Mouse (Mus musculus): Measurements from ENCODE around the gene Pck1.
"Not testable (repeated sequence)": the region's sequence is repeated elsewhere in the genome, so short reads cannot be mapped to it uniquely, and the experiment has no call there.

The Pck1 gene

DNA sequence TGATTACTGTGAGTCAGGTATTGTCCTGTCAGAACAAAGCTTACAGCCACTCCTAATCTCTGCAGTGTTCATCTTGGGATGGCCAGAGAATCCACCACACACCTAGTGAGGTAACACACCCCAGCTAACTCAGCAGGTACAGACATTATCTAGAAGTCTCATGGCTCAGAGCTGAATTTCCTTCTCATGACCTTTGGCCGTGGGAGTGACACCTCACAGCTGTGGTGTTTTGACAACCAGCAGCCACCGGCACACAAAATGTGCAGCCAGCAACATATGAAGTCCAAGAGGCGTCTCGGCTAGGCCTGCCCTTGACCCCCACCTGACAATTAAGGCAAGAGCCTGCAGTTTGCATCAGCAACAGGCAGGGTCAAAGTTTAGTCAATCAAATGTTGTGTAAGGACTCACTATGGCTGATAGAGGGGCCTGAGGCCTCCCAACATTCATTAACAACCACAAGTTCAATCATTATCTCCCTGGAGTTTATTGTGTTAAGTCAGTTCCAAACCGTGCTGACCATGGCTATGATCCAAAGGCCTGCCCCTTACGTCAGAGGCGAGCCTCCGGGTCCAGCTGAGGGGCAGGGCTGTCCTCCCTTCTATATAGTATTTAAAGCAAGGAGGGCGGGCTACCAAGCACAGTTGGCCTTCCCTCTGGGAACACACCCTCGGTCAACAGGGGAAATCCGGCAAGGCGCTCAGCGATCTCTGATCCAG, at the start of gene Pck1:
Gene Pck1, plus strand, starts transcription at position 613 of the 716 bp plus-strand sequence.
- DNase-seq (ENCODE audit: low spot score) = no peak

DNA sequence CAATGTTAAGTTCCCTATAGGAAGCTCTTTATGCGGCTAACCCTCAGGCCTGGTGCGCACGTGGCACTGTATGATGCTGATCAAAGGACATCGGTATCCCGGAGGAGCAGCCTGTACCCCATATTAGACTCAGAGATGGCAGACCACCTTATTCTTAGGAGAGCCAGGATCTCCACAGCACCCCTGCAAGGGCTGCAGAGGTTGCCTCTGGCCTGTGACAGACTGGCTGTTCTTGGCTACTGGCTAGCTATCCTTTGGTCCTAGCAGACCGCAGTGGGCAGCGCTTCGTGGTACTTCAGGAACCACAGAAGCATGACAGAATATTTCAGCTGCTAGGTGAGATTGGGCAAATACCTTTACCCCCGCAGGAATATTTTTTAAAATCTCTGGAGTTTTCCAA, 46.4 kb upstream of the Pck1 start:
- DNase-seq (ENCODE audit: low spot score) = no peak

- DNase-seq (ENCODE audit: low spot score) = peak; percentile 74
These were observed 45.7 kb upstream of the Pck1 start for GRCm38 (mm10) chr2:173106889-173107785.

- DNase-seq (ENCODE audit: low spot score) = no peak
These were observed 44.2 kb upstream of the Pck1 start for GRCm38 (mm10) chr2:173108509-173109190.

DNA sequence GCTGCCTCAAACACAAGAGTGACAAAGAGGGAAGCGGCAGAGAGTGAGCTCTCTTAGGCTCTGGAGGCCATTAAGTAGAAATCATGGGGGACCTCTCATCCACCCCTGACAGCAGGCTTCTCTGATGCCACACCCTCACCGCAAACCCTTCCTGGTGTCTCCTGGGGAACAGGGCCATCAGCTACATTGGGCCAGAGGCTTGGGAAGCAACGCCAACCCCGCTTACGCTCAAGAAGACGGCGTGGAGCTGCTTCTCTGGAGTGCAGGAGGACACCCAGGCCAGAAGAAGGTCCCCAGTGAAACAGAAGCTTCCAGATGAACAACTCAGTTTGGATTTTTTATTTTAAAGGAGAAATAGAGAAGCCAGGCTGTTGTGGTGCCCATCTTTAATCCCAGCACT, 43.3 kb upstream of the Pck1 start:
- DNase-seq (ENCODE audit: low spot score) = no peak

DNA sequence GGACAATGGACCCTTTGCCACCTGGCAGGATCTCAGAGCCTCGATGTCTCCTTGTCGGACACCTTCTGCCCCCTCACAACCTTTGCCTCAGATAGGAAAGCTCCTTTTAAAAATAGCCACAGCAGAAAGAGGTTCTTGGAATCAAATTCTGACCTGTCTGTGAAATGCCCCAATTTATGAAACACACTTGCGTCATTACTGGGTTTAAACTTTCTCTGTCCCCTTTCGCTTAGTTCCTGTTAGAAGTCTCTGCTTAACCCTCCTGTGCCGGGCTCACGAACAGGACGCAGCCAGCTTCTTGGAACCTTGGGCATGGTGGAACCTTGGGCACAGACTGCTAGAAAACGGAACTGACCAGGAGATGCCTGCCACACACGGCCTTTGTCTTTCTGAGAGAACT, 42.3 kb upstream of the Pck1 start:
- no peak for DNase-seq (ENCODE audit: low spot score)

- DNase-seq (ENCODE audit: low spot score) = not testable (repeated sequence)
These were observed 39.1 kb upstream of the Pck1 start for GRCm38 (mm10) chr2:173113796-173114195.

DNA sequence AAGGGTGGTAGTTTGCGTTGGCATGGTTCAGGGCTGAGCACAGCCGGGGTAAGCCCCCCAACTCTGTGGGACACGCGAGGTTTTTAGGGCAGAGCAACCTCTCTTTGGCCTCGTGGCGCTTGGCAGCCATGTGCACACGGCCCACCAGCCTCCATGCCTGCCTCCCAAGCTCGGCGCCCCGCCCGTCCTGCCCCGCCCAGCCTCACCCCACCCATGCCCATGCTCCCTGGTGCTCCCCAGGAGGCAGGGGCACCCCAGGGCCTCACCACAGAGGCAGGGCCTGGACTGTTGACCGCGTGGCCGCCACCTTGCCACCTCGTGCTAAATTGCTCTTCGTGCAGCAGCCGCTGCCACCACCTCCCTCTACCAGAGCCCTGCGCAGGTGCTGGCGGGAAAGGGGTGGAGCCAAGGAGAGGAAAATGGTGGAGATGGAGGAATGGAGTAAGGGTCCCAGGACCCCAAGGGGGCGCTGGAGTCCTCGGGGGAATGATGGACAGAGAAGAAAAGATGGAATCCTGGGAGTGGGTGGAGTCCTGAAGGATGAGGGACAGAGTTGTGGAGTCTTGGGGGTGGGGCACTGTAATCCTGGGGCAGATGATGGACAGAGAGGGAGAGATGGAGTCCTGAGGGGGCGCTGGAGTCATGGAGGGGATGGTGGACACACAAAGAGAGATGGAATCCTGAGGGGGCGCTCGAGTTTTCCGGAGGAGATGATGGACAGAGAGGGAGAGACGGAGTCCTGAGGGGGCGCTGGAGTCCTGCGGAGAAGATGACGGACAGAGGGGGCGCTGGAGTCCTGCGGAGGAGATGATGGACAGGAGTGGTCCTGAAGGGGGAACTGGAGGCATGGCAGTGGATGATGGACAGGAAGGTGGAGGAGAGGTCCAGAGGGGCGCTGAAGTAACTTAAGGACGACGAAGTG, 33.6 kb upstream of the Pck1 start, which contains the start of gene Ctcfl:
Gene Ctcfl, minus strand, starts transcription at position 503 of the 922 bp plus-strand sequence.
- no peak for DNase-seq (ENCODE audit: low spot score)

GRCm38 (mm10) chr2:173120117-173120516, 32.7 kb upstream of the Pck1 start:
- not testable (repeated sequence) for DNase-seq (ENCODE audit: low spot score)

DNA sequence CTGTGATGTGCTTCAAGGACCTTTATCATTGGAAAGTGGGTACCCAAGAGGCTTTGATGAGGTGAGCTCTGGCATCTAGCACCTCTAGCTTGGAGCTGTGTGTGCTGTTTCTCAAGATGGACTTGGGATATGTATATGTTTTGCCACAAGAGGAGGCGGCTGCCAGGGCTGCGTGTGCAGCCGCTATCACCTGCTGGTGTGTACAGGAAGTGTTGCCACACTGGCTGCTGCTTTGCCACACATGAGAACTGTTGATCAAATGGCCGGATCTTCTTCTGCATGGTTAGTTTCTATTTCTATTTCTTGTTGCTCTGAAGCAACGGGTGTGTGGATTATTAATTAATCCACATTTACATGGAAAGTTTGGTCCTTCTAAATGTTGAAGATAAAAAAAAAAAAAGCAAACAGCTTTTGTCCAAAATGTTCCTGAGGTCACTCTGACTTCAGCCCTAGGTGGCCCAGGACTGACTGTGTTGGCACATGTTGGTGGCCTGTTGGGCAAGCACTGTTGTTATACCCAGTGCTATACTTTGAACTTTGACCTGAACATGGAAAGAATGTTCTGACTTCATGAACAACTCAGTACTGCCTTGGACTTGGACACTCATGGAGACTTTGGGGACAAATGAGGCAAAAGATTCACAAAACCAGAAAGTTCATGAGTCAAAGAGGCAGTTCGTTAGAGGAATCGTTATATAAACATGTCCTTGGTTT, 28.7 kb upstream of the Pck1 start:
- no peak for DNase-seq (ENCODE audit: low spot score)

- no peak for DNase-seq (ENCODE audit: low spot score)
These were observed 26.5 kb upstream of the Pck1 start for GRCm38 (mm10) chr2:173126386-173126785.

DNA sequence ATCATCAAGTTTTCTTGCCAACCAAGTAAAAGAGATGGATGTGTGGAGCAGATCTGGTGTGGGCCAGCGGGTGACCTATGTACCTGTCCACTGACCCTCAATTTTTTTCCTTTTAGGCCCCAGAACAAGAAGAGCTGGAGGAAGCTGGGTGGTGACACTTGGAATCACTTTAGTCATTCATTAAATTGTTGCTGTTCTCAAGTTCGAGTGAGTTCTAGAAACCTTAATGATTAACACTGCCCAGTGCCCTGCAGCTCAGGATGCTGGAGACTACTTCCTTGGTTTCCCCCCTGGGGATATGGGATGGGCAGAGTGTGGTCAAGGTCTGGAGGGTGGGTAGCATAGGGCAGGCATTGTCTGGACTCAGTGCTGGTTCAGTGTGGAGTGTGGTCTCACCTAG, 23.7 kb upstream of the Pck1 start:
- DNase-seq (ENCODE audit: low spot score) = no peak

- no peak for DNase-seq (ENCODE audit: low spot score)
These were observed 20.6 kb upstream of the Pck1 start for GRCm38 (mm10) chr2:173132262-173132661.

- DNase-seq (ENCODE audit: low spot score) = no peak
These were observed 20.0 kb upstream of the Pck1 start for GRCm38 (mm10) chr2:173132794-173133300.

DNA sequence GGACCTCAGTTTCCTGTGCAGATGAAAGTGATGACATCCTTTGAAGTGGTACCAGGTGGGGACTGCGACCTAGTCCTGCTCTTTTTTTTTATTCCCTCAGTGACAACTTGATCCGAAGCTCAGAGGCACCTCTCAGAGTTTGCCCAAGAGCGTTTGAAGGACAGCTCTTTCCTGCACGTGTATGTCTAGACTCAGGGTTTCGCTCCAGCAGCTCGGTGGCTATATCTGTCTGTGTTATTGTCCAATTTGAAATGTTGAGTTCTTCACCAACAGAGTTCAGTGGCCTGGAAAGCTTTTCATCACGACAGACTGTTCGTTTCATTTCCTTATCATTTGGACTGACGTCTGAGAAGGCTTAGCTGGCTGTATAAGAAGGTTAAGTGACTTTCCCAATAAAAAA, 18.2 kb upstream of the Pck1 start:
- no peak for DNase-seq (ENCODE audit: low spot score)

- DNase-seq (ENCODE audit: low spot score) = no peak
These were observed 14.3 kb upstream of the Pck1 start for GRCm38 (mm10) chr2:173138323-173139239.

DNA sequence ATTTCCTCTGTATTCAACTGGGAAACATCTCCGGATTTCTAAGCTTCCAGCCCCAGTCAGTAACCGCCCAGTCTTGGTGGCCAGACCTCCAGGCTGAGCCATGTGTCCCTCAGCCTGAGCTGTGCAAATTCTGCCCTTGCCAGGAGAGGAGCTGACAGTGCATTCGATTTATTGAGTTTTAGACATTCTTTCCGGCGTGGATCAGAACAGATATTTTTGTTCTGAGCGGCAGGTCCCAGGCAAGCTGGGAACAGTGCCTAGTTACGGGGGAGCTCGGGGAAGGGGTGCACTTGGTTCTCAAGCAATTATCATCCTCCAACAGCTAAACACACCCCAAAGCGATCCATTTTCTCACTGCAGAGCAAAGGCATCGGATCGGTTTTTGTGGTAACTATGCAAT, 9.2 kb upstream of the Pck1 start:
- DNase-seq (ENCODE audit: low spot score) = no peak

DNA sequence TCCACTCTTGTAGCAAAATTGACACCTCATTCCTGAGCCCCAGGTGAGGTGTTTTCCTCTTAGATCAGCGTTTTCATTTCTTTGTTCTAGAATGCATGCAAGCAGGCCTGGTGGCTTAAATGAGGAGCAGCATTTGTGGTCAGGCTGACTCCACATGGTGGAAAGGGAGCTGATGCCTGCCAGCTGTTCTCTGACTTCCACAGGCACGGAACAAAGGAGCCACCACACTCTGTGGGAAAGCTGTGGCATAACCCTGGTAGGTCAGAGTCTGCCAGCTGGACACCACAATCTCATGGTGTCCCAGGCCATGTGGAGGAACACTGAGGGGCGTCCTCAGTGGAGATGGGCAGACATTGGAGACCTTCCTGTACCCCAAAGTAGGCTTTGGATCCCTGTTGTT, 7.0 kb upstream of the Pck1 start:
- DNase-seq (ENCODE audit: low spot score) = no peak

- no peak for DNase-seq (ENCODE audit: low spot score)
These were observed 6.1 kb upstream of the Pck1 start for GRCm38 (mm10) chr2:173146728-173147127.

DNA sequence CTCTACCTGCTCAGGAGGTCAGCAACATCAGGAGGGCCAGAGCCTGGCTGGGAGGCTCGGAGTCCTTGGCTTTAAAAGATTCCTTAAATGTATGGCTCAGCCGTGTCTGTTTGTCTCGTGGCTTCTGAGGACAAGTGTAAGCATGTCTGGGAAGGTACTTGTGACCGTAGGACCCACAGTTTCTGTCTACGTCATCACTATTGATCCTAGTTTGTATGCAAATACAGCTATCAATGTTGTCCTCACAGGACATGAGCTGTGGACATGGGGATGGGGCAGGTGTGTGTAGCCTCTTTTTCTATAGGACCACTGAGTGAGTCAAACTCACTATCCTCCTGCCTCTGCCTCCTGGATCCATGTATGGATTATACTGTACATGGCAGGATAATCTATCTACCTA, 4.8 kb upstream of the Pck1 start:
- DNase-seq (ENCODE audit: low spot score) = no peak
